ENCODE assay signal across 9 mouse cellular contexts in the genomic region with DNA sequence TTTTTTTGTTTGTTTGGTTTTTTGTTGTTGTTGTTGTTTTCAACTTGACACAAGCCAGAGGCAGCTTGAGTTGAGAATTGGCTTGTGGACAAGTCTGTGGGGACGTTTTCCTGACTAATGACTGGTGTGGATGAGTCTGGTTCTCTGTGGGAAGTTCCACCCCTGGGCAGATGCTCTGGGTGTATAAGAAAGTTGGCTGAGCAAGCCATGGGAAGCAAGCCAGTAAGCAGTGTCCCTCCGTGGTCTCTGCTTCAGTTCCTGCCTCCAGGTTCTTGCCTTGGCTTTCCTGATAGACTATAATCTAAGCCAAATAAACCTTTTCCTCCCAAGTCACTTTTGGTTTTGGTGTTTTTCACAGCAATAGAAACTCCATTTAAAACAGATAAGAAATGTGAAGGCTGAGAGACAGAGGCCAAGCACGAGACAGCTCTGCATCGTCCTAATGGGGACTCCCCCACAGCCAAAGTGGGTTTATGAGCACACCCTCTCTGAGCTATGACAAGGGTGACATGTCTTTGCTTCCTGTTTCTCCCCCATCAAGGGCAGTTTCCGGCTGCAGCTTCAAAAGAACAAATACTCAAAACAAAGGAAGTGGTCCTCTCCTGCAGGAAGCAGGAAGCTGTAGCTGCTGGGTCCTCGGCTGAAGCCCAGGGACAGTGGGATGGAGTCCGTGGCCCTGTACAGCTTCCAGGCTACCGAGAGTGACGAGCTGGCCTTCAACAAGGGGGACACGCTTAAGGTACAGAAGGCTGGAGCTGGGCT. TPM values are rescaled to one million over a fixed set of nuclear protein-coding genes. Genes with fewer than 3 reads are reported as not detected.
DNase-seq lines count a peak whose midpoint lies in the region; ATAC-seq and TF ChIP-seq lines count a peak whose summit lies in the region.
"Had no signal": no experiment of that assay in that cellular context is flagged by ENCODE, and none has a peak within 500 bp of the region (broad histone marks: within the 10 kb centered on the region; RNA-seq: fewer than 3 reads in every experiment).

Gene Grap, plus strand, starts transcription at position 580 of the 762 bp plus-strand sequence.

- H3K9ac ChIP-seq in midbrain, embryonic 13.5 days (replicated peaks), result no peak within 1 kb of the TSS
- no peak within 1 kb of the TSS for H3K9ac ChIP-seq in midbrain, postnatal 0 days (replicated peaks; ENCODE audit: low read length, poor library complexity, severe bottlenecking)
- H3K9ac ChIP-seq in heart, embryonic 13.5 days, result 0 out of 2 replicates have a peak within 1 kb of the TSS, but pooled peaks have one; percentile 42
- H3K9ac ChIP-seq: midbrain, embryonic 12.5 days had no signal

- DNase-seq in midbrain, postnatal 0 days (ENCODE audit: low spot score), result no peak
- DNase-seq in kidney, postnatal 10 days, result peak; percentile 55
- DNase-seq in cerebellum, adult 9-10 months, result no peak
- DNase-seq in cerebellum, postnatal 14 days, result no peak
- DNase-seq in left cerebral cortex, postnatal 36 days (ENCODE audit: low spot score in 2 of 2), result no peak

- 76% methylated on average over 10 of the region's 10 CpGs for WGBS in midbrain, embryonic 13.5 days
- 69% methylated on average over 10 of the region's 10 CpGs for WGBS in midbrain, postnatal 0 days
- 43% methylated on average over 10 of the region's 10 CpGs for WGBS in heart, embryonic 13.5 days

- intact Hi-C loops in left cerebral cortex, postnatal 36 days (cut with DNase I), result no loop called here

- no peak for TF ChIP-seq CTCF in midbrain, postnatal 0 days (IDR thresholded peaks at IDR 0.05)

- ATAC-seq in midbrain, embryonic 13.5 days, result no peak
- no peak for ATAC-seq in midbrain, postnatal 0 days (ENCODE audit: low FRiP score)
- no peak for ATAC-seq in heart, embryonic 13.5 days (ENCODE audit: extremely low read depth, insufficient number of reproducible peaks, low FRiP score, low TSS enrichment)
- peak; percentile 34 for ATAC-seq in megakaryocyte progenitor cell, adult 5-6 weeks (replicated peaks; ENCODE audit: poor library complexity)

- no peak within 1 kb of the TSS for H3K27ac ChIP-seq in midbrain, embryonic 13.5 days
- no peak within 1 kb of the TSS for H3K27ac ChIP-seq in midbrain, postnatal 0 days (ENCODE audit: low read depth, low read length)
- H3K27ac ChIP-seq in heart, embryonic 13.5 days (replicated peaks), result 0 out of 2 replicates have a peak within 1 kb of the TSS, but pooled peaks have one; percentile 1
- H3K27ac ChIP-seq: midbrain, embryonic 12.5 days had no signal

- H3K4me3 ChIP-seq in midbrain, embryonic 13.5 days (replicated peaks), result no peak within 1 kb of the TSS
- no peak within 1 kb of the TSS for H3K4me3 ChIP-seq in midbrain, postnatal 0 days (ENCODE audit: low read depth, low read length)
- peak within 1 kb of the TSS; percentile 29 for H3K4me3 ChIP-seq in heart, embryonic 13.5 days
- H3K4me3 ChIP-seq: midbrain, embryonic 12.5 days had no signal

- no peaks in the 10 kb centered on the region for H3K27me3 ChIP-seq in midbrain, embryonic 13.5 days
- no peaks in the 10 kb centered on the region; the same call in 1 of the 2 replicates for H3K27me3 ChIP-seq in midbrain, postnatal 0 days (ENCODE audit: insufficient read depth, low read length)
- no peaks in the 10 kb centered on the region for H3K27me3 ChIP-seq in heart, embryonic 13.5 days (replicated peaks)

- no peaks in the 10 kb centered on the region for H3K36me3 ChIP-seq in midbrain, embryonic 13.5 days
- no peaks in the 10 kb centered on the region for H3K36me3 ChIP-seq in midbrain, postnatal 0 days (ENCODE audit: insufficient read depth, low read length)
- H3K36me3 ChIP-seq in heart, embryonic 13.5 days, result no peaks in the 10 kb centered on the region
- H3K36me3 ChIP-seq: midbrain, embryonic 12.5 days had no signal

- no peaks in the 10 kb centered on the region for H3K9me3 ChIP-seq in midbrain, embryonic 13.5 days
- no peaks in the 10 kb centered on the region for H3K9me3 ChIP-seq in midbrain, postnatal 0 days (ENCODE audit: low read length)
- no peaks in the 10 kb centered on the region for H3K9me3 ChIP-seq in heart, embryonic 13.5 days
- H3K9me3 ChIP-seq: midbrain, embryonic 12.5 days had no signal

- no peaks in the 10 kb centered on the region for H3K4me1 ChIP-seq in midbrain, embryonic 13.5 days (replicated peaks)
- H3K4me1 ChIP-seq in midbrain, postnatal 0 days (ENCODE audit: insufficient read depth, low read length), result no peaks in the 10 kb centered on the region
- no peaks in the 10 kb centered on the region for H3K4me1 ChIP-seq in heart, embryonic 13.5 days
- H3K4me1 ChIP-seq: midbrain, embryonic 12.5 days had no signal

- H3K4me2 ChIP-seq in midbrain, embryonic 13.5 days (replicated peaks), result no peak within 1 kb of the TSS; the same call in 1 of the 2 replicates
- no peak within 1 kb of the TSS for H3K4me2 ChIP-seq in midbrain, postnatal 0 days (ENCODE audit: low read depth, low read length, poor library complexity, severe bottlenecking)
- H3K4me2 ChIP-seq in heart, embryonic 13.5 days, result peak within 1 kb of the TSS; percentile 39
- H3K4me2 ChIP-seq: midbrain, embryonic 12.5 days had no signal

RNA-seq across cellular contexts. Expression of gene Grap, which starts in this region (rescaled TPM):
- 9.0 and 11.1 TPM in 2 replicates for polyA plus RNA-seq in midbrain, embryonic 13.5 days (2015; fragmentation: Nextera tagmentation; extraction: Ambion mirVana)
- total RNA-seq in midbrain, postnatal 0 days (2014; rRNA removed), result 5.1 and 6.6 TPM in 2 replicates
- 5.8 and 5.9 TPM in 2 replicates for polyA plus RNA-seq in midbrain, postnatal 0 days (2015; fragmentation: Nextera tagmentation; extraction: Ambion mirVana)
- 10.5 and 11.2 TPM in 2 replicates for polyA plus RNA-seq in heart, embryonic 13.5 days (2015; fragmentation: Nextera tagmentation; extraction: Ambion mirVana)
- 0.07 and 0.73 TPM in 2 replicates for total RNA-seq in megakaryocyte progenitor cell, adult 5-6 weeks (2015)
- 0.37 and 1.4 TPM in 2 replicates for total RNA-seq in megakaryocyte progenitor cell, adult 5-6 weeks (2017)
- total RNA-seq in left cerebral cortex, postnatal 36 days (2021), result 1 to 10 TPM; 5.2 to 5.5 TPM
